In the genomic region with DNA sequence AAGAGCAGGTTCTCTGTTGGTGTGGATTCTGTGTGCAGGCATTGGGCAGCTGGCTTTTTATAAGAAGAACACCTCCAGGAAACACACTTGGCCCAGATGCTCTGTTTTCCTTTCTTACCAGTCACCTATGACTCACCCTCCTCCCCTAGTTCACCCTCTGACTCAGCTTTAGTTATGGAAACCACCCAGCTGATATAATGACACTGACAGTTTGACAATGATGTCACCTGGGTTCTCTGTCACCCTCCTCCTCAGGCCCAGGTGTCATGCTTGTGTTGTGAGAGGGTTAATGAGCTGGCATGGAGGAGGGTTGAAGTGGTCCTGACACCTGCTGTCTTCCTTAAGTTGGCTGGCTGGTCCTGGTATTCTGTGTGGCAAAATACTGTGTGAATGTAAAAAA, we compare ENCODE assay signal across 17 mouse cellular contexts. TPM values are rescaled to one million over a fixed set of nuclear protein-coding genes. Genes with fewer than 3 reads are reported as not detected.
DNase-seq lines count a peak whose midpoint lies in the region; ATAC-seq lines count a peak whose summit lies in the region.
"Had no signal": no experiment of that assay in that cellular context is flagged by ENCODE, and none has a peak within 500 bp of the region (broad histone marks: within the 10 kb centered on the region; RNA-seq: fewer than 3 reads in every experiment).

TSS of gene Sprr1a (minus strand) at position 33 of the 400 bp plus-strand sequence.

- intact Hi-C loops in heart, postnatal 10 days (cut with DNase I), result no loop called here

- H3K36me3 ChIP-seq in intestine, embryonic 14.5 days (ENCODE audit: control insufficient read depth, insufficient read depth, low read length), result no peaks in the 10 kb centered on the region
- H3K36me3 ChIP-seq: liver, embryonic 15.5 days had no signal

- peak; percentile 63 for DNase-seq in heart, adult 11 months
- no peak for DNase-seq in heart, postnatal 10 days
- peak; percentile 24 to 48 for DNase-seq in urinary bladder, adult 18-20 months (ENCODE audit: low spot score in 2 of 2)
- no peak for DNase-seq in urinary bladder, postnatal 4 days (ENCODE audit: low spot score in 2 of 2)
- DNase-seq in intestine, embryonic 14.5 days (ENCODE audit: low spot score), result no peak
- no peak for DNase-seq in spleen, postnatal 14 days (ENCODE audit: low spot score in 2 of 2)
- no peak for DNase-seq in frontal cortex, postnatal 36 days (ENCODE audit: low spot score in 2 of 2)
- DNase-seq: cerebellum, adult 9-10 months; gastrocnemius, postnatal 25 days had no signal

- H3K27ac ChIP-seq in intestine, embryonic 14.5 days (ENCODE audit: low read depth), result no peak within 1 kb of the TSS
- H3K27ac ChIP-seq: hindbrain, postnatal 0 days; layer of hippocampus, adult 2 months; liver, embryonic 15.5 days had no signal

- no peak within 1 kb of the TSS for H3K4me2 ChIP-seq in intestine, embryonic 14.5 days (ENCODE audit: low read length)
- H3K4me2 ChIP-seq: liver, embryonic 15.5 days had no signal

- ATAC-seq in intestine, embryonic 14.5 days (replicated peaks; ENCODE audit: low FRiP score, low TSS enrichment, low read depth), result peak; percentile 85
- no peak for ATAC-seq in frontal cortex, adult (ENCODE audit: low TSS enrichment)
- ATAC-seq: CD4-positive, CD25-positive, alpha-beta regulatory T cell, adult 4 months; forebrain, embryonic 16.5 days; hindbrain, postnatal 0 days had no signal

- no peak within 1 kb of the TSS for H3K4me3 ChIP-seq in intestine, embryonic 14.5 days (ENCODE audit: low read depth, low read length)
- H3K4me3 ChIP-seq: layer of hippocampus, adult 2 months; liver, embryonic 15.5 days had no signal

- H3K9me3 ChIP-seq in intestine, embryonic 14.5 days (ENCODE audit: control insufficient read depth, low read length), result no peaks in the 10 kb centered on the region
- H3K9me3 ChIP-seq: liver, embryonic 15.5 days had no signal

- H3K27me3 ChIP-seq in intestine, embryonic 14.5 days (replicated peaks; ENCODE audit: control insufficient read depth, insufficient read depth, low read length), result no peaks in the 10 kb centered on the region
- H3K27me3 ChIP-seq: liver, embryonic 15.5 days had no signal

- H3K4me1 ChIP-seq in intestine, embryonic 14.5 days (replicated peaks; ENCODE audit: control insufficient read depth, insufficient read depth, low read length), result no peaks in the 10 kb centered on the region
- H3K4me1 ChIP-seq: liver, embryonic 15.5 days had no signal

- H3K9ac ChIP-seq in intestine, embryonic 14.5 days (ENCODE audit: low read length), result no peak within 1 kb of the TSS
- H3K9ac ChIP-seq: liver, embryonic 15.5 days had no signal

RNA-seq across cellular contexts. Expression of gene Sprr1a, which starts in this region (rescaled TPM):
- total RNA-seq in heart, postnatal 10 days (2021), result not detected
- polyA plus RNA-seq in intestine, embryonic 14.5 days (2014; fragmentation: Nextera tagmentation; extraction: Ambion mirVana), result 1.0 and 1.5 TPM in 2 replicates
- total RNA-seq: gastrocnemius, postnatal 25 days; hindbrain, postnatal 0 days; layer of hippocampus, adult 2 months; left cerebral cortex, postnatal 25 days; megakaryocyte-erythroid progenitor cell, adult 5-6 weeks had no signal
- polyA plus RNA-seq: CD4-positive, CD25-positive, alpha-beta regulatory T cell, adult 4 months; forebrain, embryonic 16.5 days had no signal

Comparison
In these comparisons a context has a peak if more than half of its experiments do, and no peak if none do; other contexts are left out.
1. DNase-seq: peak in heart, adult 11 months (single experiment) and urinary bladder, adult 18-20 months (2 of 2); none in heart, postnatal 10 days (0 of 2), urinary bladder, postnatal 4 days (0 of 2), intestine, embryonic 14.5 days (single experiment), spleen, postnatal 14 days (0 of 2) and frontal cortex, postnatal 36 days (0 of 2).